In genomic region chr16:44523595-44523994, GRCm38 (mm10) we compare ENCODE assay signal across 13 mouse cellular contexts.
"Had no signal": no experiment of that assay in that cellular context is flagged by ENCODE, and none has a peak within 500 bp of the region (broad histone marks: within the 10 kb centered on the region; RNA-seq: fewer than 3 reads in every experiment).

No protein-coding gene starts in this region.

- H3K4me3 ChIP-seq: limb, embryonic 13.5 days; midbrain, embryonic 12.5 days; neural tube, embryonic 13.5 days; stomach, embryonic 15.5 days had no signal

- H3K9ac ChIP-seq: limb, embryonic 13.5 days; liver, embryonic 14.5 days; midbrain, embryonic 12.5 days; neural tube, embryonic 13.5 days; stomach, embryonic 15.5 days had no signal

- H3K27me3 ChIP-seq: limb, embryonic 13.5 days; midbrain, embryonic 12.5 days; neural tube, embryonic 13.5 days; stomach, embryonic 15.5 days had no signal

- H3K27ac ChIP-seq: kidney, postnatal 0 days; limb, embryonic 13.5 days; liver, embryonic 14.5 days; neural tube, embryonic 13.5 days; stomach, embryonic 15.5 days had no signal

- H3K4me1 ChIP-seq: stomach, embryonic 15.5 days had no signal

- ATAC-seq: midbrain, embryonic 16.5 days had no signal

- DNase-seq: kidney, postnatal 36 days; layer of hippocampus, adult 9-11 months; layer of hippocampus, postnatal 36 days; lung, adult 18-20 months; right cerebral cortex, postnatal 14 days; thymus, postnatal 4 days had no signal

- H3K4me2 ChIP-seq: limb, embryonic 13.5 days; midbrain, embryonic 12.5 days; neural tube, embryonic 13.5 days; stomach, embryonic 15.5 days had no signal

- H3K9me3 ChIP-seq: limb, embryonic 13.5 days; midbrain, embryonic 12.5 days; neural tube, embryonic 13.5 days; stomach, embryonic 15.5 days had no signal
